Mouse (Mus musculus) liver, adult (tissue): Measurements from ENCODE around the gene Wdr70.

ENCODE experiments used
- GATA4 ChIP-seq: IDR thresholded peaks from 2 replicates; pipeline ENCODE4 v1.6.1; 2014; ENCODE audit warnings: mild to moderate bottlenecking, low read length; ENCODE audit not compliant: insufficient replicate concordance

Wdr70 gene

DNA sequence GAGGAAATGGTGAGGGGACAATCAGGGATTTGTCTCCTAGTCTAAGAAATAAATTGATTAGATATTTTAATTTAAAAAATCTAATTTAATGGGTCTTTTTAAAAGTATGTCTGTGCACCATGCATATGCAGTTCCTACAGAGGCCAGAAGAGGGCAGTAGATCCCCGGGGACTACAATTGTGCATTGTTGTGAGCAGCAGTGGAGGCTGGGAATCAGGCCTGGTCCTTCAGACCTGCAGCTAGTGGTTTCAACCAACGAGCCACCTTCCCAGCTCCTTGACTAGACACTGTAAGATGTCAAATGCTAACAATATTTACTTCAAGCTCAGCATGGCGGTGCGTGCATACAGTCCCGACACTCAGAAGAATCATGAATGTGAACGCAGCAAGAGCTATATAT is 199.7 kb downstream of the Wdr70 start:
- no peak for TF ChIP-seq GATA4

DNA sequence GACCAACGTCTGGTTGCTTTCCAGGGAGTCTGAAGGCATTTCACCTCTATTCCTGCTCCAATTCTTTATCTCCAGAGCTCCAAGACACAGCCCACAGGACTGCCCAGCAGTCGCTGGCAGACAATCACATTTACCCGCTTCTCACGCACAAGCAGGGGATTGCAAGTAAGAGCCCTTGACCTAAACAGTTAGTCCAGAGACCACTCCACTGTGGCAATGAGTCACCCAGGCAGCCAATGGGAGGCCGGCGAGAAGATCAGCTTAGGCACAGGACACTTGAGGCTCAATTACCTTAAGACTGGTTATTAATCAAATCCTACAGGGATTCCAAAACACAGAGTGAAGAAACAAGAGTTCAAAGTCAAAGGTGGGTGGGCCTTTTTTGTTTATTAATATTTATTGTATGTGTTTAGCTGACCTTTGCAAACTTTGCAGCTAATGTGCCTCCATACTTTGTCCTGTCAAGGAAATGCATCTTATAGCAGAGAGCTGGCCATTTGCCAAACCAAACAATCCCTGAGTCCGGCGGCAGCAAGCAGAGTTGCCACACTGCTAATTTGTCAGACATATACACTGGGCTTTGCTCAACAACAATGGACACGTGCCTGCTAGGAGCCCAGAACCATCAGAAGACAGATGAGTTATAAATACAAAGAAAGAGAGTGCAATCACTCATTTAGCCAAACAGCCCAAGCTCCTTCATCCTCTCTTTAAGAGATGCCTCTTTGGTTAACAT is 207.3 kb downstream of the Wdr70 start:
- TF ChIP-seq GATA4 = no peak

DNA sequence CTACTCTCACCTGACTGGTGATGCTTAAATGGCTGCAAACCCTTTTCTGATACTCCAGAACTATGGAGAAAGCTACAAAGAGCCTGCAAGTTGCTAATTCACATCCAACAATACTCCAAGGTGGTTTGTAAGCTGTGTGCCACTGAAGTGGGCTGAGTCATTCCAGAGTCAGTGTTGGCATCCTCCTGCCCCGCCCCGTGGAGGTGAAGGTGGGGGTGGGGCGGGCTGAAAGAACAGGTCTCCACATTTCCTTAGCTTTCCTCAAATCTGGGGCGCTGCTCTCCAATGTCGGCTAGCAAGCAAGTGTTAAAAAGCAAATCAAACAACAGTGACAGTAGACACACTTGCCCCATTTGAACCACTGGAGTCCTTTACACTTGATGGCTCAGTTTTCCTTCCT is 208.7 kb downstream of the Wdr70 start:
- no peak for TF ChIP-seq GATA4

- TF ChIP-seq GATA4 = no peak
Measured at GRCm38 (mm10) chr15:7889362-7889674, 209.7 kb downstream of the Wdr70 start.

DNA sequence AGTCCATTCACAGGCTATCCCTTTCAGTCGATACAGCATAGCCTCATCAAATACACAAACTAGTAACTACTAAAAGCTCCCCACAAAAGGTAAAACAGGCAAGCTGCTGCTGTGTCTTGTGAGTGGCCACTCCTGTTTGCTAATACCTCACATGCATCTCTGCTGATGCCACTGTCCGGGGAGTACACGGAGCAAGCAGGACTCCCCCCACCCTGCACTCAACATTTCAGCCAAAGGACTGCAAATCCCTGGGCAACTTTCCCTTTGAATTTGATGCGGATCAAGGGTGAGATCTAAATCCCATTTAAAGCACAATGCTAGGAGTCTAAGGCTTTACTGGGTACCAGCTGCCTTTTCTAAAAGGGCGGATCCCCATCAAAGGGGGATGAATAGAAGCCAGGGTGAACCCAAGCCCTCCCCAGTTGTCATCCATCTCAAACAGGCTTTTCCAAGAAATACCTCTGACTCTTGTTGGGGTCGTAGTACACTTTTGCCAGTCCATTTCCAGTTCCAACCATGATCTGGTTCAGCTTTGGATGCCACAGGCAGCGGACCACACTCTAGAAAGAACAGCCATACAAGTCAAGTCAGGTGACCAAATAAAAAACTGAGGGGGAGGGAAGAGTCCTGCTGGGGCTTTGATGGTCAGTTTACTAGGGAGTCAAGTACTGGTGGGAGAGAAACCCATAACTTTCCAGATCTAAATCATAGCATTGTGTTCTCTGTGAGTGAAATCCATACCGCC is 210.2 kb downstream of the Wdr70 start:
- TF ChIP-seq GATA4 = no peak

GRCm38 (mm10) chr15:7886591-7886990 is 212.4 kb downstream of the Wdr70 start:
- no peak for TF ChIP-seq GATA4

- TF ChIP-seq GATA4 = no peak
Measured at GRCm38 (mm10) chr15:7885106-7885505, 213.9 kb downstream of the Wdr70 start.

- no peak for TF ChIP-seq GATA4
Measured at GRCm38 (mm10) chr15:7884181-7884580, 214.8 kb downstream of the Wdr70 start.

GRCm38 (mm10) chr15:7879956-7880355 is 219.1 kb downstream of the Wdr70 start:
- no peak for TF ChIP-seq GATA4

- TF ChIP-seq GATA4 = no peak
Measured at GRCm38 (mm10) chr15:7878861-7879260, 220.1 kb downstream of the Wdr70 start.

DNA sequence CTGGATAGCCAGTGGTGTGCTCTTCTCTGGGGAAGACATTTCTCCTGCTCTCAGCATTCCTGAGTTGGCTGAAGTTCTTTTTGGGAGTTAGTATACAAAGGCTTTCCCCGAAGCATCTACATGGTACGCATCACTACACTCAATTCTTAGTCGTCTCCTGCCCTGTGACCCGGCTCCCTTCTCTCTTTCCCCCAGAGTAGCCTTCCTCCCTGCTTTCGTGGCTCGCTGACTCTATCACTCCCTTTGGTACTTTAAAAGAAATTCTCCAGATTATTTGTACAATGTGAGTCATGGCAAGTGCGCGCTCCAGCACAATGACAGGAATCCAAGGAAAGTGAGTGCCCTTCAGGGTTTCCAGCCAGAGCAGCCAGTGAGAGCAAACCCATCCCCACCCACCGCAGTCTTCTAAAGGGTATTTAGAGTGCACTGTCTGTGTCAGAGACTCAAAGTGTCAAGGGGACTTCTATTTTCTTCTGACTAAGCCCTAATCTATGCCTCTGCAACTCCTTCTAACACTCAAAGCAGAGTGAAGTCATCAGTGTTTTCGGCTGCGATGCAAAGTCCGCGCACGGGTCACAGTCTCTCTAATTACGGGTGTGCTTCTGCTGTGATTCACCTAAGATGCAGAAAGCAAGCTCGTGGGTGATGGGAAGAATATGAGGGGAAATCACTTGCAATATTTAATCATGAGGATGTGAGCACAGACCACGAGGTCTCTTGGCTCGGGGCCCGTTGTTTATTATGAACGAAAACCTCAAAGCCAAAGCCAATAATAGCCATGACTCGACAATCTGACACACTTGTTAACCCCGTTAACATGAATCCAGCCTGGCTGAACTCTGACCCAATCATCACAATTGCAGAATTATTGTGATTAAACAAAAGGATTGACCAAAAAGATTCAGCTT is 221.2 kb downstream of the Wdr70 start:
- no peak for TF ChIP-seq GATA4

GRCm38 (mm10) chr15:7875879-7876278 is 223.1 kb downstream of the Wdr70 start:
- TF ChIP-seq GATA4 = no peak

DNA sequence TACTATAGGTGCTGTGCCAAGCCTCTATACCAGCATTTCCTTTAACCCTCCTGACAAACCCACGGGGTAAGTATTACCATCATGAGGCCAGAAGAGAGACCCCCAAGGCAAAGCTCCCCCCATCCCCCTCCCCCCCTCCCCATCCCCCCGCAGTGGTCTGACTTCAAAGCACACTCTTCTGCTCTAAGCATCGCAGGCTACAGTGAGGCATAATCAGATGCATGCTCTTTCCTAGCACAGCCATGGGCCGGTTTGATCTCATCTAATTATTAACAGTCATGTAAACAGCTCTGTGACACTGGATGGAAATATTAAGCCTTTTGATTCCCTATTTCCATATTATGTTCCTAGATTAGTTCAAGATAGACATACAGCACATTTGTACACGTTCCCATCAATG is 226.5 kb downstream of the Wdr70 start:
- TF ChIP-seq GATA4 = no peak

- no peak for TF ChIP-seq GATA4
Measured at GRCm38 (mm10) chr15:7865305-7865704, 233.7 kb downstream of the Wdr70 start.

DNA sequence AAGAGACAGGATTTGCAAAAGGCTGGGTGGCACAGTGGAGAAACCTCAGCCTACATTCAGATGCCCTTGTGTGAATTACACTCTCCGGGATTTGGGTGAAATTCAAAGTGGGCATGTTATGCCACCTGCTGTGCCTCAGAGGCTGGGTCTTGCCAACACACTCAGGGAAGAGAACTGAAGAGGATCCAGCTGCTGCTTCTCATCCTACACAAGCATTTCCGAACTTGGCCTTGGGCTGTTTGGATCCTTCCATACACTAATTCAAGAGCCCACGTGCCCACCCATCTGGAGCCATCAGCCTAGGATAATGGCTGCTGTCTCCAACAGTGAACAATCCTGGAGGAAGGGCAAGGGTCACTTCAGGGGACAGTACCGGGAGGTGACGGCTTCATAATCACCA is 235.7 kb downstream of the Wdr70 start:
- no peak for TF ChIP-seq GATA4

GRCm38 (mm10) chr15:7862890-7863289 is 236.1 kb downstream of the Wdr70 start:
- no peak for TF ChIP-seq GATA4
